Mouse (Mus musculus) midbrain, embryonic 15.5 days (tissue): ENCODE data around the gene Lingo3. TPM values are rescaled to one million over a fixed set of nuclear protein-coding genes. Genes with fewer than 3 reads are reported as not detected.

ENCODE experiments used
- ATAC-seq: fragments of 200-750 bp; cut with Nextera tagmentation; replicated peaks from 2 replicates; pipeline ENCODE4 v1.8.0; 2017; ENCODE audit warnings: moderate TSS enrichment
- H3K27ac ChIP-seq: fragments of 300-500 bp; sonication (generic); 2 replicates; pipeline ENCODE4 v1.5.1; 2015; ENCODE audit warnings: mild to moderate bottlenecking, inconsistent platforms
- H3K27me3 ChIP-seq: fragments of 300-500 bp; sonication (generic); replicated peaks from 2 replicates; pipeline ENCODE4 v1.6.1; 2015; ENCODE audit warnings: inconsistent platforms
- H3K36me3 ChIP-seq: fragments of 300-500 bp; sonication (generic); replicated peaks from 2 replicates; pipeline ENCODE4 v1.6.1; 2015; ENCODE audit warnings: inconsistent platforms
- H3K4me1 ChIP-seq: fragments of 300-500 bp; sonication (generic); 2 replicates; pipeline ENCODE4 v1.6.1; 2015; ENCODE audit warnings: inconsistent platforms
- H3K4me2 ChIP-seq: fragments of 300-500 bp; sonication (generic); 2 replicates; pipeline ENCODE4 v1.6.1; 2015; ENCODE audit warnings: inconsistent platforms, mild to moderate bottlenecking, moderate library complexity
- H3K4me3 ChIP-seq: fragments of 300-500 bp; sonication (generic); 2 replicates; pipeline ENCODE4 v1.5.1; 2015; ENCODE audit warnings: mild to moderate bottlenecking, inconsistent platforms
- H3K9ac ChIP-seq: fragments of 300-500 bp; sonication (generic); 2 replicates; pipeline ENCODE4 v1.6.1; 2015; ENCODE audit warnings: mild to moderate bottlenecking, inconsistent platforms
- H3K9me3 ChIP-seq: fragments of 300-500 bp; sonication (generic); 2 replicates; pipeline ENCODE4 v1.6.1; 2016; ENCODE audit warnings: inconsistent platforms
- WGBS: fragments of 180-500 bp; shearing (Covaris S2); methylation state at CpG from one replicate; pipeline ENCODE4 v1.1.7; 2015; ENCODE audit warnings: mixed read lengths; 5-methylcytosine and 5-hydroxymethylcytosine counted together
- microRNA counts: library from miRNA; unstranded; fragments of <30 nt; microRNA quantifications from one replicate; lab custom pipeline; 2016
- microRNA-seq: library from miRNA; unstranded; fragments of <30 nt; microRNA quantifications from one replicate; pipeline ENCODE4, GENCODE M21; 2016
- polyA plus RNA-seq: library from polyadenylated mRNA; unstranded; fragments of >200 nt; fragmentation: Nextera tagmentation; extraction: Ambion mirVana; gene quantifications from 2 replicates; pipeline ENCODE4 v1.2.1, GENCODE M21; 2015

Lingo3 gene
- polyA plus RNA-seq, 1 experiment from 2014 or later, result 10.4 TPM

GRCm38 (mm10) chr10:80793033-80793784, 50.6 kb downstream of the Lingo3 start:
- no peak overlapping the region for H3K9ac ChIP-seq
- H3K4me3 ChIP-seq, result no peak overlapping the region
- no peaks in the 10 kb centered on the region for H3K27me3 ChIP-seq
- no peaks in the 10 kb centered on the region for H3K9me3 ChIP-seq
- peaks cover 61% of the 10 kb centered on the region for H3K36me3 ChIP-seq
- WGBS, result 86% methylated on average over 13 of the region's 13 CpGs
- no peak overlapping the region for H3K4me2 ChIP-seq
- no peak for ATAC-seq
- H3K4me1 ChIP-seq, result peaks cover 19% of the 10 kb centered on the region
- no peak overlapping the region for H3K27ac ChIP-seq

GRCm38 (mm10) chr10:80792175-80793032, 51.4 kb downstream of the Lingo3 start:
- ATAC-seq, result no peak; the same call in 1 of the 2 replicates
- Histone ChIP-seq H3K9ac (no peak overlapping the region), H3K4me3 (no peak overlapping the region), H3K9me3 (no peaks in the 10 kb centered on the region), H3K4me1 (peaks cover 17% of the 10 kb centered on the region), H3K4me2 (no peak overlapping the region), H3K27me3 (no peaks in the 10 kb centered on the region), H3K27ac (no peak overlapping the region), H3K36me3 (peaks cover 70% of the 10 kb centered on the region)
- 72% methylated on average over 41 of the region's 41 CpGs for WGBS

GRCm38 (mm10) chr10:80791476-80792174, 52.2 kb downstream of the Lingo3 start:
- H3K27me3 ChIP-seq, result no peaks in the 10 kb centered on the region

GRCm38 (mm10) chr10:80790761-80791404, 53.0 kb downstream of the Lingo3 start:
- H3K27me3 ChIP-seq, result no peaks in the 10 kb centered on the region
- H3K4me1 ChIP-seq, result peaks cover 2% of the 10 kb centered on the region; the same call in 1 of the 2 replicates
- no peak overlapping the region for H3K27ac ChIP-seq
- WGBS, result 92% methylated on average over 19 of the region's 19 CpGs
- H3K36me3 ChIP-seq, result peaks cover 79% of the 10 kb centered on the region
- ATAC-seq, result no peak
- no peak overlapping the region for H3K4me3 ChIP-seq
- no peak overlapping the region for H3K4me2 ChIP-seq
- no peak overlapping the region for H3K9ac ChIP-seq
- H3K9me3 ChIP-seq, result no peaks in the 10 kb centered on the region

More at GRCm38 (mm10) chr10:80791476-80792174, 52.2 kb downstream of the Lingo3 start:
- H3K27ac ChIP-seq, result no peak overlapping the region
- no peak overlapping the region for H3K9ac ChIP-seq
- H3K4me3 ChIP-seq, result no peak overlapping the region
- ATAC-seq, result no peak
- WGBS, result 85% methylated on average over 33 of the region's 33 CpGs
- H3K4me1 ChIP-seq, result peaks cover 10% of the 10 kb centered on the region
- peaks cover 73% of the 10 kb centered on the region for H3K36me3 ChIP-seq
- H3K4me2 ChIP-seq, result no peak overlapping the region
- no peaks in the 10 kb centered on the region for H3K9me3 ChIP-seq

GRCm38 (mm10) chr10:80787517-80787916, 56.3 kb downstream of the Lingo3 start:
- no peak overlapping the region for H3K4me2 ChIP-seq
- 79% methylated on average over 2 of the region's 2 CpGs for WGBS

GRCm38 (mm10) chr10:80785963-80786362, 57.9 kb downstream of the Lingo3 start:
- no peak for ATAC-seq
- WGBS, result 92% methylated on average over 11 of the region's 11 CpGs

More at GRCm38 (mm10) chr10:80787517-80787916, 56.3 kb downstream of the Lingo3 start:
- Histone ChIP-seq H3K9ac (no peak overlapping the region), H3K27ac (no peak overlapping the region), H3K4me3 (no peak overlapping the region), H3K27me3 (no peaks in the 10 kb centered on the region), H3K36me3 (peaks cover 89% of the 10 kb centered on the region), H3K4me1 (no peaks in the 10 kb centered on the region), H3K9me3 (no peaks in the 10 kb centered on the region)
- no peak for ATAC-seq

GRCm38 (mm10) chr10:80784871-80785270, 59.0 kb downstream of the Lingo3 start:
- no peak overlapping the region for H3K4me2 ChIP-seq
- H3K36me3 ChIP-seq, result peaks cover 82% of the 10 kb centered on the region
- H3K9me3 ChIP-seq, result no peaks in the 10 kb centered on the region
- H3K9ac ChIP-seq, result no peak overlapping the region
- ATAC-seq, result no peak
- no peaks in the 10 kb centered on the region for H3K27me3 ChIP-seq
- WGBS, result 69% methylated on average over 12 of the region's 12 CpGs
- H3K27ac ChIP-seq, result no peak overlapping the region
- H3K4me1 ChIP-seq, result no peaks in the 10 kb centered on the region
- H3K4me3 ChIP-seq, result no peak overlapping the region

More at GRCm38 (mm10) chr10:80785963-80786362, 57.9 kb downstream of the Lingo3 start:
- H3K4me1 ChIP-seq, result no peaks in the 10 kb centered on the region
- H3K27ac ChIP-seq, result no peak overlapping the region
- no peak overlapping the region for H3K4me3 ChIP-seq
- peaks cover 89% of the 10 kb centered on the region for H3K36me3 ChIP-seq
- H3K9me3 ChIP-seq, result no peaks in the 10 kb centered on the region
- H3K27me3 ChIP-seq, result no peaks in the 10 kb centered on the region
- no peak overlapping the region for H3K9ac ChIP-seq
- H3K4me2 ChIP-seq, result no peak overlapping the region

- Histone ChIP-seq H3K36me3 (peaks cover 80% of the 10 kb centered on the region), H3K4me1 (no peaks in the 10 kb centered on the region), H3K9ac (no peak overlapping the region), H3K27me3 (no peaks in the 10 kb centered on the region), H3K4me3 (no peak overlapping the region), H3K27ac (no peak overlapping the region), H3K4me2 (no peak overlapping the region), H3K9me3 (no peaks in the 10 kb centered on the region)
- 98% methylated on average over 2 of the region's 2 CpGs for WGBS
- ATAC-seq, result no peak
Measured at GRCm38 (mm10) chr10:80784302-80784701, 59.5 kb downstream of the Lingo3 start.

MicroRNAs encoded within 50 kb of the gene (microRNA counts, 519-probe panel; counts per million panel counts)
- not detected for microRNA mmu-miR-1982 (lab: Ali Mortazavi, UCI)

Small RNA genes lying within 50 kb of the gene (microRNA-seq; reads per million reads assigned to microRNA genes)
- 2.8 reads per million, percentile 11 among the genes with 10 or more reads in this experiment for gene Mir1982

Other genes with a start within 250 kb of the Lingo3 start
- 65.0 and 66.2 TPM in 2 replicates for gene Scamp4, start 241.2 kb downstream of the Lingo3 start, polyA plus RNA-seq
- 6.0 and 6.9 TPM in 2 replicates for gene Adat3, start 241.2 kb downstream of the Lingo3 start, polyA plus RNA-seq
- 4.6 and 5.0 TPM in 2 replicates for gene Gm49322, start 238.0 kb downstream of the Lingo3 start, polyA plus RNA-seq
- gene Csnk1g2, start 221.2 kb downstream of the Lingo3 start, polyA plus RNA-seq, result 107 and 123 TPM in 2 replicates
- gene Btbd2, start 187.0 kb downstream of the Lingo3 start, polyA plus RNA-seq, result 85.9 and 90.4 TPM in 2 replicates
- gene Mknk2, start 165.9 kb downstream of the Lingo3 start, polyA plus RNA-seq, result 61.5 and 66.6 TPM in 2 replicates
- 63.4 and 64.3 TPM in 2 replicates for gene Mob3a, start 142.1 kb downstream of the Lingo3 start, polyA plus RNA-seq
- gene Izumo4, start 141.9 kb downstream of the Lingo3 start, polyA plus RNA-seq, result 42.9 and 50.9 TPM in 2 replicates
- 117 and 122 TPM in 2 replicates for gene Ap3d1, start 101.8 kb downstream of the Lingo3 start, polyA plus RNA-seq
- gene Dot1l, start 88.8 kb downstream of the Lingo3 start, polyA plus RNA-seq, result 21.0 and 25.9 TPM in 2 replicates
- gene Sf3a2, start 45.8 kb downstream of the Lingo3 start, polyA plus RNA-seq, result 60.3 and 62.6 TPM in 2 replicates
- gene Plekhj1, start 45.4 kb downstream of the Lingo3 start, polyA plus RNA-seq, result 130 and 147 TPM in 2 replicates
- gene Amh, start 38.8 kb downstream of the Lingo3 start, polyA plus RNA-seq, result 0.10 TPM in 2 replicates
- gene Jsrp1, start 30.5 kb downstream of the Lingo3 start, polyA plus RNA-seq, result 0.59 and 1.0 TPM in 2 replicates
- 1,243 and 1,388 TPM in 2 replicates for gene Oaz1, start 17.4 kb downstream of the Lingo3 start, polyA plus RNA-seq
- 214 and 222 TPM in 2 replicates for gene Lsm7, start 11.2 kb upstream of the Lingo3 start, polyA plus RNA-seq
- 85.5 and 89.5 TPM in 2 replicates for gene Sppl2b, start 11.2 kb upstream of the Lingo3 start, polyA plus RNA-seq
- 0.23 and 0.41 TPM in 2 replicates for gene Tmprss9, start 27.8 kb upstream of the Lingo3 start, polyA plus RNA-seq
- gene Timm13, start 56.9 kb upstream of the Lingo3 start, polyA plus RNA-seq, result 318 and 330 TPM in 2 replicates
- 46.9 and 48.9 TPM in 2 replicates for gene Lmnb2, start 74.2 kb upstream of the Lingo3 start, polyA plus RNA-seq
- gene Gadd45b, start 86.0 kb upstream of the Lingo3 start, polyA plus RNA-seq, result 5.5 and 8.2 TPM in 2 replicates
- gene Gng7, start 170.9 kb upstream of the Lingo3 start, polyA plus RNA-seq, result 19.0 and 21.2 TPM in 2 replicates
- 77.5 and 79.2 TPM in 2 replicates for gene Diras1, start 181.6 kb upstream of the Lingo3 start, polyA plus RNA-seq
- gene Slc39a3, start 193.4 kb upstream of the Lingo3 start, polyA plus RNA-seq, result 57.2 and 58.0 TPM in 2 replicates
- 353 and 376 TPM in 2 replicates for gene Sgta, start 216.1 kb upstream of the Lingo3 start, polyA plus RNA-seq
- gene Thop1, start 226.0 kb upstream of the Lingo3 start, polyA plus RNA-seq, result 48.8 and 52.2 TPM in 2 replicates